Mouse (Mus musculus) left cerebral cortex, adult 9 months (tissue): ENCODE measurements at regions not wholly inside any gene's neighbourhood (a gene's known extent, or its start where the extent isn't known, plus 50 kb on each side); places are given as distances from the start of the nearest gene placed in this dataset.
"Not testable (repeated sequence)": the region's sequence is repeated elsewhere in the genome, so short reads cannot be mapped to it uniquely, and the experiment has no call there.

Source experiments
- DNase-seq, 2 experiments: peaks; one replicate each; pipeline ENCODE4 v3.0.0; 2022; ENCODE audit warnings: low spot score in 2 of 2

- DNase-seq: no peak
Observed at GRCm38 (mm10) chr12:11037951-11038350, 112.9 kb downstream of the Kcns3 start.

- DNase-seq: no peak
Observed at GRCm38 (mm10) chr12:11020571-11021545, 130.0 kb downstream of the Kcns3 start.

- DNase-seq: no peak
Observed at GRCm38 (mm10) chr12:11011159-11011558, 139.7 kb downstream of the Kcns3 start.

- DNase-seq: no peak
Observed at GRCm38 (mm10) chr12:10984295-10984694, 166.6 kb downstream of the Kcns3 start.

- no peak for DNase-seq
Observed at GRCm38 (mm10) chr12:10949184-10949583, 201.7 kb downstream of the Kcns3 start.

- no peak for DNase-seq
Observed at GRCm38 (mm10) chr12:10941064-10941463, 209.8 kb downstream of the Kcns3 start.

GRCm38 (mm10) chr12:10900054-10900453 is 250.8 kb downstream of the Kcns3 start:
- DNase-seq: not testable (repeated sequence)

- no peak for DNase-seq
Observed at GRCm38 (mm10) chr12:10878791-10879190, 272.1 kb downstream of the Kcns3 start.

- no peak for DNase-seq
Observed at GRCm38 (mm10) chr12:10874589-10875554, 276.0 kb downstream of the Kcns3 start.

GRCm38 (mm10) chr12:10873716-10874401 is 277.0 kb downstream of the Kcns3 start:
- DNase-seq: no peak

- no peak for DNase-seq
Observed at GRCm38 (mm10) chr12:10867674-10868635, 282.9 kb downstream of the Kcns3 start.

GRCm38 (mm10) chr12:10866907-10867538 is 283.8 kb downstream of the Kcns3 start:
- peak; percentile 46 to 72 for DNase-seq

GRCm38 (mm10) chr12:10865294-10865693 is 285.6 kb downstream of the Kcns3 start:
- DNase-seq: no peak

- no peak for DNase-seq
Observed at GRCm38 (mm10) chr12:10820335-10820734, 330.5 kb downstream of the Kcns3 start.

- no peak for DNase-seq
Observed at GRCm38 (mm10) chr12:10818083-10818482, 332.8 kb downstream of the Kcns3 start.

GRCm38 (mm10) chr12:10817516-10817915 is 333.3 kb downstream of the Kcns3 start:
- DNase-seq: no peak

- DNase-seq: no peak
Observed at GRCm38 (mm10) chr12:10810597-10810996, 340.3 kb downstream of the Kcns3 start.

- no peak for DNase-seq
Observed at GRCm38 (mm10) chr12:10804491-10804890, 346.4 kb downstream of the Kcns3 start.
